Mouse (Mus musculus) stomach, embryonic 14.5 days (tissue): Measurements from ENCODE around the gene Lhpp. TPM values are rescaled to one million over a fixed set of nuclear protein-coding genes. Genes with fewer than 3 reads are reported as not detected.
A peak's percentile ranks its signal among the peaks of the same experiment; 100 is the strongest.

Experiments used
- ATAC-seq: fragments of 200-750 bp; cut with Nextera tagmentation; 2 replicates; pipeline ENCODE4 v1.8.0; 2017; ENCODE audit warnings: low read depth, moderate TSS enrichment; ENCODE audit not compliant: insufficient number of reproducible peaks, insufficient read depth, low FRiP score
- H3K27ac ChIP-seq: fragments of 300-500 bp; sonication (generic); 2 replicates; pipeline ENCODE4 v1.5.1; 2014; ENCODE audit warnings: mild to moderate bottlenecking, low read length, moderate library complexity, mixed read lengths
- H3K27me3 ChIP-seq: fragments of 300-500 bp; sonication (generic); 2 replicates; pipeline ENCODE4 v1.6.1; 2014; ENCODE audit warnings: low read length, control low read depth, mixed read lengths; ENCODE audit not compliant: control insufficient read depth, insufficient read depth
- H3K36me3 ChIP-seq: fragments of 300-500 bp; sonication (generic); 2 replicates; pipeline ENCODE4 v1.6.1; 2014; ENCODE audit warnings: mild to moderate bottlenecking, control low read depth, low read length, moderate library complexity, mixed read lengths; ENCODE audit not compliant: control insufficient read depth, insufficient read depth
- H3K4me1 ChIP-seq: fragments of 300-500 bp; sonication (generic); 2 replicates; pipeline ENCODE4 v1.6.1; 2014; ENCODE audit warnings: low read length, control low read depth, mixed read lengths; ENCODE audit not compliant: control insufficient read depth, insufficient read depth
- H3K4me2 ChIP-seq: fragments of 300-500 bp; sonication (generic); replicated peaks from 2 replicates; pipeline ENCODE4 v1.6.1; 2014; ENCODE audit warnings: low read depth, low read length, control low read depth
- H3K4me3 ChIP-seq: fragments of 300-500 bp; sonication (generic); 2 replicates; pipeline ENCODE4 v1.5.1; 2014; ENCODE audit warnings: low read depth, low read length, control low read depth
- H3K9ac ChIP-seq: fragments of 300-500 bp; sonication (generic); replicated peaks from 2 replicates; pipeline ENCODE4 v1.6.1; 2014; ENCODE audit warnings: low read depth, mild to moderate bottlenecking, control low read depth, low read length, moderate library complexity, mixed read lengths
- H3K9me3 ChIP-seq: fragments of 300-500 bp; sonication (generic); 2 replicates; pipeline ENCODE4 v1.6.1; 2016; ENCODE audit warnings: low read depth, low read length, control low read depth; ENCODE audit not compliant: control insufficient read depth
- WGBS: fragments of 180-500 bp; shearing (Covaris S2); extraction: QIAGEN DNeasy Blood & Tissue Kit; methylation state at CpG from one replicate; pipeline ENCODE4 v1.1.7; 2014; 5-methylcytosine and 5-hydroxymethylcytosine counted together
- polyA plus RNA-seq: library from polyadenylated mRNA; unstranded; fragments of >200 nt; fragmentation: Nextera tagmentation; extraction: Ambion mirVana; gene quantifications from 2 replicates; pipeline ENCODE4 v1.2.1, GENCODE M21; 2014

The Lhpp gene
- polyA plus RNA-seq, 1 experiment from 2014 or later = 19.2 TPM

GRCm38 (mm10) chr7:132702492-132703070, 92.1 kb downstream of the Lhpp start:
- H3K27me3 ChIP-seq = no peaks in the 10 kb centered on the region

GRCm38 (mm10) chr7:132703515-132704309, 93.3 kb downstream of the Lhpp start:
- Histone ChIP-seq H3K4me2 (no peak overlapping the region), H3K27ac (no peak overlapping the region), H3K4me1 (0 out of 2 replicates have a peak, but pooled peaks cover 3% of the 10 kb centered on the region), H3K36me3 (no peaks in the 10 kb centered on the region), H3K27me3 (no peaks in the 10 kb centered on the region), H3K9me3 (no peaks in the 10 kb centered on the region), H3K9ac (no peak overlapping the region), H3K4me3 (no peak overlapping the region)
- WGBS = 82% methylated on average over 9 of the region's 9 CpGs
- ATAC-seq = no peak

More at GRCm38 (mm10) chr7:132702492-132703070, 92.1 kb downstream of the Lhpp start:
- ATAC-seq = no peak
- Histone ChIP-seq H3K4me1 (0 out of 2 replicates have a peak, but pooled peaks cover 3% of the 10 kb centered on the region), H3K27ac (no peak overlapping the region), H3K36me3 (no peaks in the 10 kb centered on the region), H3K9me3 (no peaks in the 10 kb centered on the region), H3K9ac (no peak overlapping the region), H3K4me3 (no peak overlapping the region), H3K4me2 (no peak overlapping the region)
- WGBS = 64% methylated on average over 5 of the region's 5 CpGs

GRCm38 (mm10) chr7:132704310-132704875, 94.0 kb downstream of the Lhpp start:
- Histone ChIP-seq H3K9ac (no peak overlapping the region), H3K27ac (no peak overlapping the region), H3K9me3 (no peaks in the 10 kb centered on the region), H3K4me1 (0 out of 2 replicates have a peak, but pooled peaks cover 3% of the 10 kb centered on the region), H3K27me3 (no peaks in the 10 kb centered on the region), H3K36me3 (no peaks in the 10 kb centered on the region), H3K4me3 (no peak overlapping the region), H3K4me2 (no peak overlapping the region)
- ATAC-seq = no peak
- WGBS = 86% methylated on average over 8 of the region's 8 CpGs

- H3K9me3 ChIP-seq = no peaks in the 10 kb centered on the region
- no peak for ATAC-seq
- 0 out of 2 replicates have a peak, but pooled peaks cover 3% of the 10 kb centered on the region for H3K4me1 ChIP-seq
- no peak overlapping the region for H3K9ac ChIP-seq
- no peak overlapping the region for H3K4me3 ChIP-seq
- no peak overlapping the region for H3K27ac ChIP-seq
- 88% methylated on average over 7 of the region's 7 CpGs for WGBS
- H3K36me3 ChIP-seq = no peaks in the 10 kb centered on the region
- H3K27me3 ChIP-seq = no peaks in the 10 kb centered on the region
- no peak overlapping the region for H3K4me2 ChIP-seq
Measured at GRCm38 (mm10) chr7:132705130-132705529, 94.7 kb downstream of the Lhpp start.

GRCm38 (mm10) chr7:132711579-132711978, 101.1 kb downstream of the Lhpp start:
- H3K36me3 ChIP-seq = peaks cover 4% of the 10 kb centered on the region; the same call in 1 of the 2 replicates
- H3K27ac ChIP-seq = no peak overlapping the region
- no peak overlapping the region for H3K4me2 ChIP-seq
- WGBS = 71% methylated on average over 9 of the region's 9 CpGs
- no peaks in the 10 kb centered on the region for H3K9me3 ChIP-seq
- H3K4me3 ChIP-seq = no peak overlapping the region
- no peak overlapping the region for H3K9ac ChIP-seq
- peaks cover 26% of the 10 kb centered on the region; the same call in 1 of the 2 replicates for H3K4me1 ChIP-seq
- no peak for ATAC-seq
- no peaks in the 10 kb centered on the region for H3K27me3 ChIP-seq

GRCm38 (mm10) chr7:132712044-132712708, 101.7 kb downstream of the Lhpp start:
- no peak; the same call in 1 of the 2 replicates for ATAC-seq
- H3K4me3 ChIP-seq = no peak overlapping the region
- H3K4me1 ChIP-seq = peaks cover 26% of the 10 kb centered on the region; the same call in 1 of the 2 replicates
- no peaks in the 10 kb centered on the region for H3K9me3 ChIP-seq
- WGBS = 31% methylated on average over 16 of the region's 16 CpGs
- H3K27me3 ChIP-seq = no peaks in the 10 kb centered on the region
- H3K9ac ChIP-seq = no peak overlapping the region
- H3K4me2 ChIP-seq = 0 out of 2 replicates have a peak overlapping the region, but pooled peaks have one; percentile 12
- no peak overlapping the region for H3K27ac ChIP-seq
- H3K36me3 ChIP-seq = peaks cover 4% of the 10 kb centered on the region; the same call in 1 of the 2 replicates

- no peak overlapping the region for H3K4me3 ChIP-seq
- H3K4me2 ChIP-seq = no peak overlapping the region
- no peak for ATAC-seq
- H3K9me3 ChIP-seq = no peaks in the 10 kb centered on the region
- 67% methylated on average over 7 of the region's 7 CpGs for WGBS
- no peaks in the 10 kb centered on the region for H3K27me3 ChIP-seq
- peak overlapping the region; percentile 74; the same call in 1 of the 2 replicates for H3K27ac ChIP-seq
- peaks cover 4% of the 10 kb centered on the region; the same call in 1 of the 2 replicates for H3K36me3 ChIP-seq
- H3K9ac ChIP-seq = no peak overlapping the region
- peaks cover 26% of the 10 kb centered on the region; the same call in 1 of the 2 replicates for H3K4me1 ChIP-seq
Measured at GRCm38 (mm10) chr7:132712956-132713355, 102.5 kb downstream of the Lhpp start.
